Mouse (Mus musculus) embryo, embryonic 11.5 days (tissue): Measurements from ENCODE around the gene Vps13c.

Experiments
- DNase-seq: peaks from one replicate; pipeline ENCODE4 v3.0.0-alpha.2; 2012; ENCODE audit warnings: low read depth, low spot score

Gene Vps13c

GRCm38 (mm10) chr9:68020776-68021365 lies 180.7 kb downstream of the Vps13c start:
- no peak for DNase-seq

GRCm38 (mm10) chr9:68022311-68023043 lies 182.3 kb downstream of the Vps13c start:
- no peak for DNase-seq

- DNase-seq = no peak
These were observed 188.4 kb downstream of the Vps13c start for GRCm38 (mm10) chr9:68028631-68029030.

- DNase-seq = no peak
These were observed 193.6 kb downstream of the Vps13c start for GRCm38 (mm10) chr9:68033771-68034170.
